Mouse (Mus musculus) liver (tissue): ENCODE results near the gene Pou1f1.

Experiments used
- DNase-seq: peaks from one replicate; pipeline ENCODE4 v3.0.0-alpha.2; 2020; ENCODE audit warnings: mixed read lengths

Gene Pou1f1

GRCm38 (mm10) chr16:65564951-65565350, 44.6 kb downstream of the Pou1f1 start:
- no peak for DNase-seq

- DNase-seq, result no peak
These were observed 48.5 kb downstream of the Pou1f1 start for GRCm38 (mm10) chr16:65568853-65569252.

DNA sequence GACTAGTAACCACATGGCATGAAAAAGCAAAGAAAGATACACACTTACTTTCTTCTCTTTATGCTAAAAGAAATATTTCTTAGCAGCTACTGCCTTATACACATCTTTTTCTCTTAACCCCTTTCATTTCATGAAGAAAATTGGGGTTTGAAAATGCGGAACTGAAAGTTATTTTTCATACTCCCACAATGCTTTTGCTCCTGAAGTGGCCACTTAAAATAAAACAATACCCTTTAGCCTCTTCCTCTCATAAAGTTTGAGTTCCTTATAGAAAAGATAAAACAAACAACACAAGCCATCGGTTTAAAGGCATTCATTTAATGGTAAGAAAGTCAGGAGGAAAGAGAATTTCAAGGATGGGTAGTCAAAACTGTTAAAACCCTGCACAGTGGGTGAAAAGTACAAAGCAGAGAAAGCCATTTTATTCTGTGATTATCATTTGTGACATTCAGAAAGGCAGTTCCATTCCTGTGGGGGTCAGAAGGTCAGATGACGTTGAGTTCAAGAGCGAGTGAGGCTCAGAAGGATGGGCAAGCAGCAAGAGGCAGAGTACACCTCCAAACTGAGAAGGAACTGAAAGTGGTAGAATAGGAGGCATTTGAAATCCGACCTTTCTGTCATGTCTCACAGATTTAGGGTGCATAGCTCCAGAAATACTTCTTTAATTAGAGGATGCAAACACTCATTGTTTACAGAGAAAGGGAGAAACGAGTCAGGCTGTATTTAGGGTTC, 57.2 kb downstream of the Pou1f1 start:
- DNase-seq, result no peak
